Mouse (Mus musculus) right cerebral cortex, adult 18-20 months (tissue): ENCODE measurements around the gene Zfp715.
"Not testable (repeated sequence)": the region's sequence is repeated elsewhere in the genome, so short reads cannot be mapped to it uniquely, and the experiment has no call there.

ENCODE experiments used
- DNase-seq: peaks from one replicate; pipeline ENCODE4 v3.0.0; 2022; ENCODE audit warnings: mixed read lengths

Gene Zfp715

GRCm38 (mm10) chr7:43282859-43283595 lies 30.1 kb downstream of the Zfp715 start:
- peak; percentile 77 for DNase-seq

GRCm38 (mm10) chr7:43282459-43282858 lies 30.6 kb downstream of the Zfp715 start:
- no peak for DNase-seq

- no peak for DNase-seq
These were observed 35.7 kb downstream of the Zfp715 start for GRCm38 (mm10) chr7:43277401-43277800.

DNA sequence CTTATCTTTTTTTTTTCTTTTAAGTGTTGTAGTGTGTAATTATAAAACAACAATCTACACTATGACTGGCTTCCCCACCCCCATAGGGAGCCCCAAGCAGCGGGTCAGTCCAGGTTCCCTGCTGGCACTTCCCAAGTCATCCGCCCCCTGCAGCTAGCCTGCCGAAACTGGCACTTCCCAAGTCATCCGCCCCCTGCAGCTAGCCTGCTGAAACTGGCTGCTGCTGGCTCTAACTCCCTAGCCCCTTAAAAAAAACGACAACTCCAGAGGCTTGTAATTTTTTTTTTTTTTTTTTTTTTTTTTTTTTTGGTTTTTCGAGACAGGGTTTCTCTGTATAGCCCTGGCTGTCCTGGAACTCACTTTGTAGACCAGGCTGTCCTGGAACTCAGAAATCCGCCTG lies 36.9 kb downstream of the Zfp715 start:
- DNase-seq = not testable (repeated sequence)

DNA sequence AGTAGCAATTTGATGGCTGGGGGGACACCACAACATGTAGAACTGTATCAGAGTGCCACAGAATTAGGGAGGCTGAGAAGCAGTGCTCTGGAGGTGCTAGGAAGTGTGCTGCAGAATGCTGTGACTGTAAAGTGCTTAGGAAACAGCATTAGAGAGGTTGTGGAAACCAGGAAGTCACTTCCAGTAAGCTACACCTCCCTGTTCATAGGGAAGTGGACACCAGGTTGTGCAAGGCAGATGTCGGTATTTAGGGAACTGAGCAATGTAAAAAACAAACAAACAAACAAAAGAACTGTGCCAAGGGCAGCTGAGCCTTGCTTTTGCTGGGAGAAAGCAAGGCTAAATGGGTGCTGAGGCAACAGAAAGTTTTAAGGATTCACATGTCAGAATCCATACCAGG lies 39.6 kb downstream of the Zfp715 start:
- DNase-seq = no peak

DNA sequence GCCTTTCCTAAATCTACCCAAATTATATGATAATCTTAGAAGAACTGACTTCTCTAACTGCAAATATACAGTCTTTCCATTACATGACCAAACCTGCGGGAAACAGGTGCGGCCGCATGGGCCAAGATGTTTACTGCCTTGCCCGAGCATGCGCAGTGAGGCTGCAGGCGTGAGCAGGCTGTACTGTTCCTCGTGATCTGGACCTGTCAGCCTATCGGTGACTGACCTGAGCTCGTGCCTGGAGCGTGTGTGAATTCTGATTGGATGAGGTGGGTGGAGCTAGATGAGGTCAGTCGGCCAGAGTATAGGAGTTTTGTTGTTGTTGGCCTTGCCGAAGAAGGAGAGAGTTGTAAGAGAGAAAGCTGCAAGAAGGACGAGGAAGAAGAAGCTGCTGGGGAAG lies 45.7 kb downstream of the Zfp715 start:
- not testable (repeated sequence) for DNase-seq

GRCm38 (mm10) chr7:43253540-43253939 lies 59.6 kb downstream of the Zfp715 start:
- no peak for DNase-seq

DNA sequence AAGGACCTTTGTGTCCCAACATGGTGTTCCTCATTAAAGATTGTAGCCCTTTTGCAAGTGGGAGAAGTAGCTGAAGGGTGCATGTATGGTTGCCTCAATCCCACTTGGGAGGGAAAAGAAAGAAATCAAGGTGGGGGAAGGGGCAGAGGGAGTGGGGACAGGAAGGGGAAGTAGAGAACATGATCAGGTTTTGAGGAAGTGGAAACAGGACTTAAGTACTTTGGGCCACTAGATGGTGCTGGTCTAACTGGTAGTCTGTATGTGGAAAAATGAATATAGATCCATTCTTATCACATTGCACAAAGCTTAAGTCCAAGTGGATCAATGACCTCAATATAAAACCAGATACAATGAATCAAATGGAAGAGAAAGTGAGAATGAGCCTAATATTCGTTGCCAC lies 62.4 kb downstream of the Zfp715 start:
- DNase-seq = not testable (repeated sequence)
